In genomic region chr9:83199771-83200170, GRCm38 (mm10) we compare ENCODE assay signal across 23 mouse cellular contexts. TPM values are rescaled to one million over a fixed set of nuclear protein-coding genes. Genes with fewer than 3 reads are reported as not detected.
DNase-seq lines count a peak whose midpoint lies in the region; ATAC-seq and TF ChIP-seq lines count a peak whose summit lies in the region.
"Had no signal": no experiment of that assay in that cellular context is flagged by ENCODE, and none has a peak within 500 bp of the region (broad histone marks: within the 10 kb centered on the region; RNA-seq: fewer than 3 reads in every experiment).

No protein-coding gene starts in this region.

- intact Hi-C loops in left cerebral cortex, adult 2 months (cut with DNase I), result loop anchor here (5.0 kb wide), 1 partner anchor 113 kb away; no protein-coding TSS in a partner anchor

- H3K27ac ChIP-seq in left cerebral cortex, adult 2 months, result peak overlapping the region; percentile 47; the same call in 1 of the 2 replicates
- H3K27ac ChIP-seq: forebrain, embryonic 13.5 days; gastrocnemius, adult 2 months; liver, embryonic 12.5 days; neural tube, embryonic 13.5 days; stomach, postnatal 0 days had no signal

- no peak overlapping the region for H3K4me3 ChIP-seq in left cerebral cortex, adult 2 months
- H3K4me3 ChIP-seq: forebrain, embryonic 13.5 days; gastrocnemius, adult 2 months; liver, embryonic 12.5 days; megakaryocyte, embryonic 14.5 days; neural tube, embryonic 13.5 days had no signal

- peak; percentile 94 for ATAC-seq in frontal cortex, adult (ENCODE audit: low TSS enrichment)
- ATAC-seq: activated CD4-positive, CD25-positive, alpha-beta regulatory T cell, adult 4 months; CD4-positive, CD25-positive, alpha-beta regulatory T cell, adult 4 months; forebrain, embryonic 13.5 days; liver, embryonic 12.5 days; Patski had no signal

- DNase-seq in frontal cortex, postnatal 25 days (ENCODE audit: low spot score in 2 of 2), result no peak
- DNase-seq in right cerebral cortex, postnatal 25 days, result peak; percentile 15
- no peak for DNase-seq in right cerebral cortex, postnatal 10 days (ENCODE audit: low spot score in 2 of 2)
- peak in 1 of 2 experiments; percentile 16 for DNase-seq in left cerebral cortex, adult 2 months (ENCODE audit: extremely low spot score in 1 of 2, low spot score in 2 of 2)
- DNase-seq in kidney, adult 8-10 months, result no peak
- no peak for DNase-seq in cerebellum, adult 11 months
- DNase-seq: cerebellum, adult 8-10 months; gastrocnemius, adult 2 months; heart, postnatal 10 days; kidney, adult 18-20 months; kidney, postnatal 10 days; lung, adult 2 months; midbrain, embryonic 14.5 days; thymus, postnatal 14 days had no signal

- no peak for TF ChIP-seq CTCF in left cerebral cortex, adult 2 months (IDR thresholded peaks at IDR 0.05)

RNA-seq across cellular contexts. Expression of gene Hmgn3, which starts 53.3 kb away (rescaled TPM):
- 10 to 100 TPM; 81.4 to 84.7 TPM for total RNA-seq in left cerebral cortex, adult 2 months (2021)
